Mouse (Mus musculus) induced T-regulatory cell, adult 2 months (primary cell): ENCODE measurements around the gene Pdgfb.

ENCODE experiments used
- DNase-seq: peaks from one replicate; pipeline ENCODE4 v3.0.0-alpha.2; 2012; ENCODE audit warnings: low read depth

Gene Pdgfb

DNA sequence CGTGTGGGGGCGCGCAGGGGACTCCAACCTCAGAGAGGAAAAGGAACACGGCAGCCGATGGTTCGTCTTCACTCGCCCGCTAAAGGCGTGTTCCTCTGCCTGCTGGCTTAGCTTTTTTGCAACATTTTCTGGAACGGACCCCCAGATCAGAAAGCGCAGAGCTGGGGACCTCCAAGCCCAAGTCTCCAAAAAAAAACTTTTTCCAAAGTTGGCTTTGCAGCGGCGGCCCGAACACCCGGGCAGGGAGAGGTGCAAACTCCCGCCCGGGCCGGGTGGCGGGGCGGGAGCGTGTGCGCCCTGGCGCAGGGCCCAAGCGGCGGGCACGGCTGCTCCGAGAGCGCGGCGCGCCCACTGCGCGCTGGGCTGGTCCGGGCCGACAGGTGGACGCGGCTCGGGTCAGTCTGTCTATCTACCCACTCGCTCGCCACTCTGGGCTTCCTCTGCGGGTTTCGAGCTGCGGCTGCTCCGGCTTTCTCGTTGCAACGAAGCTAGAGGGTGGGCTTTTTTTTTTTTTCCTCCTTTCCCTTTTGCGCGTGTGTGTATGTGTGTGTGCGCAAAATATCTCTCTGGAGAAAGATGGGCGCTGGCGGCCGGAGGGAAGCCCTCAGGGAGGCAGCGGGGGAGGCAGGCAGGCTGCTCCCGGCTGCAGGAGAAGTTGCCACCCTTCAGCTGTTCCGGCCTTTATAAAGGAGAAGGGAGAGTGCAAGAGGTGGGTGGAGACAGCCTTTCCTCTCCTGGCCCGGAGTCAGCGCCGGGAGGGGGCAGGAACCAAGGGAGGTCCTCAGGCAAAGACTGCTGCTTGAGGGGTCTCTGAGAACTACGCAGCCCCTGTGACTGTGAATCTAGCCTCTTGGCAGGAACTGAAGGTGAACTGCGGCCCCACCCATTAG is at the start of gene Pdgfb:
Pdgfb (minus strand) TSS at position 657 of the 890 bp plus-strand sequence.
- peak; percentile 50 for DNase-seq

DNA sequence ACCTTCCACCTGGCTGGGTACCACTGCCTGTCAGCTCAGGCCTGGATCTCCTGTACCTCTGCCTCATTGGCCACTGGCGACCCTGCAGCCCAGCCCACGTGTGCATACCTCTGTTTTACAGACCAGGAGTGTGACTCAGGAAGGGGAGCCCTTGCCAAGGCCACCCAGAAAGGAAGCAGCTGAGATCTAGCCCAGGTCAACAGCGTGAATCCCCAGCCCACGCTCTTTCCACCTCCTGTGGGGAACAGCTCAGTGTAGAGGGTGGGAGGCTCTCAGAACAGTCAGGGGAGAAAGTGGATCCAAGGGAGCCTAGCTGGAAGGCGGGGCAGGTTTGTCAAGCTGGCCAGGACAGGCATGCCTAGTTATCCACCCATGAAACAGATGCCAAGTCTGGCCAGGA is 48.0 kb upstream of the Pdgfb start:
- DNase-seq = no peak

DNA sequence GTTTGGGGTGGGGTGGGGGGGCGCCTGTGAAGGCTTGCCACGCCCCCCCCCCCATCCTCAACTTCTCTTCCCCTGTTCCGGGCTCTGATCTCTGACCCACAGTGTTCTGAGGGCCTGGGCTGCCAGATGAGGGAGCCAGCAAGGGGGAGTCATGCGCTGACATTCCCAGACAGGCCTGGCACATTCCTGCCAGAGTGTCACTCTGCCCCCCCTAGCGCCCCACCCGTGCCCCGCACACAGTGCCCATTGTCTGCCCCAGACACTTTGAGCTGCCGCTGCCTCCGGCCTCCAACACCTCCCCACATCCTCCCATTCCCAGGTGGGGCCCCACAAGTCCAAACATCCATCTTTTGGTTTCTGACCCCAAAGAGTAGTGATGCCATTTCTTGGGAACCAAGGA is 47.6 kb upstream of the Pdgfb start:
- no peak for DNase-seq

DNA sequence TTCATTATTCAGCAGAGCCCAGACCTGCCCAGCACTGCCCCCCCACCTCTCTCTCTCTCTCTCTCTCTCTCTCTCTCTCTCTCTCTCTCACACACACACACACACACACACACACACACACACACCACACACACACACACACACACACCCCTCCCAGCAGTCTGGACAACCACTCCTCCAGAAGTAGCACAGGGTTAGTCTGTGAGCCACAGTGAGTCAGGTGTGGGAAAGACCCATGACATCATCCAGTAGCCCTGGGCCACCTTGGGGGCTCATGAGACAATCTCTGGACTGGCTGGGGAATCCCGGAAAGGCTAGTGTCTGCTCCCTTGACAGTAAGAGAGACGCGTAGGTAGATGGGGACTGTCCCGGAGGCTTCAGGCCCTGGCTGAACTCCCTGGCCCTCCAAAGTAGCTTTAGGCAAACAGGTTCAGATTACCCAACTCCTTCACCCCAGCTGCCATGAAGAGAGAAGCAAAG is 46.3 kb upstream of the Pdgfb start:
- DNase-seq = peak; percentile 72

DNA sequence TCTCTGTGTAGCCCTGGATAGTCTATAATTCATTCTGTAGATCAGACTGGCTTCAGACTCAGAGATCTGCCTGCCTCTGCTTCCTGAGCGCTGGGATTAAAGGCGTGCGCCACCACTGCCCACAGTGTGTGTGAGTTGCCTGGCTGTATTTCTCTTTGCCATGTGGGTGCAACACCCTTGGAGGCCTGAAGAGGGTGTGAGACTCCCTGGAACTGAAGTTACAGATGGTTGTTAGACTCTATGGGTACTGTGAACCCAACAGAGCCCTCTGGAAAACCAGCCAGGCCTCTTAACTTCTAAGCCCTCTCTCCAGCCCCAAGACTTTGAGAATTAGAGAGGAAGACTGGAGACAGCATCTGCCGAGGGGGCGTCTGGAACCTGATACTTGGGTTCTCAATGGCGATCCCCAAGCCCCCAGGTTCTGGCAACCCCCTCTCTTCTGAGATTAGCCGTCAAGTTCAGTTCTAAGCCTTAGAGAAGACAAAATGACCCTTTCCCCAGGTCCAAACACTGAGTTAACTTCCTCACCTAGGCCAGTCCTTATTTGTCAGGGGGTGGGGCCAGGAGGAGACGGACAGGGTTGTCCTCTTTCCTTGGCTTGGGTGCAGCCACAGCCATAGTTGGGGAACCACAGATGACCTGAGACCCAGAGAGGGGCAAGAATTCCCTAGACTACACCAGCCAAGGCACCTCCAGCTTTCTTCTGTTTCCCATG is 45.7 kb upstream of the Pdgfb start:
- DNase-seq = no peak

DNA sequence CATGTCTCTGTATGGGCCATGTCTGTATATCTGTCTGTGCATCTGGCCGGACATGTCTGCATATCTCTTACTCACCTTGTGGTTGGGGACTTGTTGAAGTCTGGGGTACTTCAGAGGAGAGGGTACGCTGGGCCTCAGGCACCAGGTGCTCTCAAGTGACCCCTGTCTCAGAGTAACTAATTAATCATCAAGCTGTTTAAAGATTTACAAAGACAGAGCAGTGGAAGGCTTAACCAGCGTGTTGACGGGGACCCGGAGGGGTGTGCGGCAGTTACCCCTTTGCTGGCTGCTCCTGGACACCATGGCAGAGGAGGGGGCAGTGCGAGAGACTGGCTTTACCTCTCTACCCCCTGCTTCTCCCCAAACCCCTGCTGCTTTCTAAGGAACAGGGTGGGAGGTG is 44.8 kb upstream of the Pdgfb start:
- no peak for DNase-seq

DNA sequence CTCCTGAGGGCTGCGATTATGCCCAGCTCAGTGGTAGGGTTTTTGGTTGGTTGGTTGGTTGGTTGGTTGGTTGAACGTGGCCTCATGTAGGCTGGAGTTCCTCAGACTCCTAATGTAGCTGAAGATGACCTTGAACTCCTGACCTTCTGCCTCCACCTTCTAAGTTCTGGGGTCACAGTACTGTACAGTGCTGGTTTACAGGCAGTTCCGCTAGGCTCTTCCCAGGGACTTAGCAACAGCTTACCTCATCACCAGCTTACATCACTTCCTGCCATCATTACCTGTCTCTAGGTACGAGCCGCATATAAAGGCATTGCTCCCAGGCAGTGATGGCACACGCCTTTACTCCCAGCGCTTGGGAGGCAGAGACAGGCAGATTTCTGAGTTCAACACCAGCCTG is 43.4 kb upstream of the Pdgfb start:
- no peak for DNase-seq

DNA sequence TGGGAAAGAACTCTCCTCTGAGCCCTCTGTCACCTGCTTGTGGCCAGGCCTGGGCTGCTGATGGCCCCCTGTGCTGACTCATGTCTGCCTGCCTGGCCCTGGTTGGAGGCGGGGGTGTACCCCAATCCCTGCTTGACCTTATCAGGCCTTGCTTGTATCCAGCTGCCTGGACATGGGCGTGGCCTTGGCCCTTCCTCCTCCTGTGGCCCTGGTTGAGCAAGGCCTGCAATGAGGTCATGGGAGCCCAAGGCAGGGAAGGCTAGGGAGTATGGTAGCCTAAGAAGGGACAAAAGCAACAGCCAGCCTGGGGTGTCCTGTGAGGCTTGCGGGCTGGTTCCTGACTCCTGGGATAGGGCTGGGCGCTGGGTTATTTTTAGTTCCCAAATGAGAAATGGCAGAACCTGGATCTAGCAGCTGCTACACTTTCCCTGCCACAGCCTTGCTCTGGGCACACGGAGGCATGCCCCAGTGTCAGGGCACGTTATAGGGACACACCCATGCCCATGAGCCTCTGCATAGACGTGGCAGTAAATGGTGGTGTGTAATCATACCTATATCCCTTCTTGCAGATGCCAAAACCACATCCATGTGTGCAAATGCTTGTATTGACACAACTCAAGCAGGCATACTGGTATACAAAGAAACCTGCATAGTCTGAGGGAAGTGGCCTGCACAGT is 39.4 kb upstream of the Pdgfb start:
- DNase-seq = no peak

DNA sequence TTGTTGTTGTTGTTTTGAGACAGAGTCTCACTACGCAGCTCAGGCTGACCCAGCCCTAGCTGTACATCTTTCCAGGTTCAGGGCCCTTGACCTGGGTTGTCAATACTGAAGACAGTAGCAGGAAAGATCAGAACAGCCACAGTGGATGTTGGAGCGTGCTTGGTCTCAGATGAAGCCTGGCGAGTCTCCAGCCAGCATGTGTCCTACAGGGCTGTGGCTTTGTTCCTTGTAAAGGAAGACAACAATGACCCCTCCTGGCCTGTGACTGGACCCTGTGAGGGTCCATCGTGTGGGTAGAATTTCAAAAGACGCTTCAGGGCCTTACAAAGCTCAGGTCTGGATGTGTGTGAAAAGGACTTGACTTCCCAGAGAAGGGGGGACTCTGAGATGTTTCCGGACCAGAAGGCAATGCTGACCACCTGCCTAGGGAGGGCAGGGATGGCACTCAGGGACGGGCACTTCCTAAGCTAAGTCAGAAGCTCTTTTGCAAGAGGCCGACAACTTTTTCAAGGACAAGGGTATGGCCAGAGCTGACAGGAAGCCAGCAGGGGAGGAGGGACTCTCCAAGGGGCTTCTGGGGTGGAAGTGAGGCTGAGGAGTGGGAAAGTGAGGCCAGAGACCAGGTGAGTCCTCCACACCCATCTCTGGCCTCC is 38.7 kb upstream of the Pdgfb start:
- DNase-seq = no peak

DNA sequence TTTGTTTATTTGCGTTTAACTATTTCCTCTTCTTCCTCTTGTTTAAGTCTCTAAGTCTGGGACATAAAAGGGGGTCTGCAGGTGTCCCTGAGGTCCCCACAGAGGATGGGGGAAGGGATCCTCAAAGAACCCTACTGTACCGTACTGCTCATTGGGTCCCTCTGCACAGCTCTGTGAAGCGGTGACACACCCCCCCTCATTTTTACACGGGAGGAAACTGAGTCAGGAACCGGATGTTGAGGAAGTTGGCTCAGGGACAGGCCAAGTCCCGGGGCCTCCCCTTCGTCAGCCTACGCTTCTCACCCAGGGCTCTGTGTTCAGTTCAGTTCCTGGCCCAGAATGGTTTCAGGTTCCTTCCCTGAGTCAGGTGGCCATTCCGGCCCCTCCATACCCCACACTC is 37.0 kb upstream of the Pdgfb start:
- peak; percentile 47 for DNase-seq

DNA sequence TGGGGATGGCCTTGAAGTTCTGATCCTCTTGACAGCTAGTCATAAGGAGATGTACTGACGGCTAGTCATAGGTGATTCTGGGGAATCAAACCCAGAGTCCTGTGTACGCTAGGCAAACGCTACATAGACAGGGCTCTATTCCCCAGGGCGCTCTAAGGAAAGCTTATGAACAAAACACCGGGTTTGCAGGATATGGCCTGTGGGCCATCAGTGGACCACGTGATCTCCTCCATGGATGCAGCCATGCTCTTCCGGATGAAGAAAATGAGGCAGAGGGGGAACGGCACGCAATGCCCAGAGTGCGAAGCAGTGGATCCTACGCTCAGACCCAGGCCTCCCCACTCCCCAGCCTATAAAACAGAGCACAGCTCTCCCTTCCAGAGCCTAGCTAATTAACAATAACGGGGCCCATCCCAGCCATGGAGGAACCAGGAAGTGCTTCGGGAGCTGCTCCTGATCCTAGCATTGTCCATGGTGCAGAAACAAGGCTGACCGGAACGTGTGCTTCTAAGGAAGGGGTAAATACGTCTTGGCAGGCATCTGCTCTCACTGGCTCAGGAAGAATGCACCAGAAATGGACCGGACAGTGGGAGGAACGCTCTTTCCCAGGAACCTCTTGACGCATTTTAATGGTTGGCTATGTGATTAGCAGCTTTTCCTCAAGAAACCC is 36.5 kb upstream of the Pdgfb start:
- DNase-seq = no peak

DNA sequence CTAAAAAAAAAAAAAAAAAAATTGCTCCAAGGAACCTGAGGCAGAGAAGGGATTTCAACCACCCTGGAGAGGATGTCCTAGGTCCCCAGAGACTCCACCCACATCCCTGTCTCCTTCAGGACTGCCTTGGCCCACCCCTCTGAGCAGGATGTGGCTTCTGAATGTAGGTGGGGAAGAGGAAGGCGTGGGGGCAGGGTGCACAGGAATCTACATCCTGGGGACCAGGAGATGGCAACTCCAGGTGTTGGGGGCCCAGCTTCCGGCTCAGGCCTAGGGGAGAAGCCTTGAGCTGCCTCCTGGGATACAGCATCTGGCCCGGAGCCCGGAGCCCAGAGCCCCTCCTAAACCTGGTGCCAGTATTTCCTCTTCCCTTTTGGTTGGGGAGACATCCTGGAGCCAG is 35.3 kb upstream of the Pdgfb start:
- peak; percentile 39 for DNase-seq

DNA sequence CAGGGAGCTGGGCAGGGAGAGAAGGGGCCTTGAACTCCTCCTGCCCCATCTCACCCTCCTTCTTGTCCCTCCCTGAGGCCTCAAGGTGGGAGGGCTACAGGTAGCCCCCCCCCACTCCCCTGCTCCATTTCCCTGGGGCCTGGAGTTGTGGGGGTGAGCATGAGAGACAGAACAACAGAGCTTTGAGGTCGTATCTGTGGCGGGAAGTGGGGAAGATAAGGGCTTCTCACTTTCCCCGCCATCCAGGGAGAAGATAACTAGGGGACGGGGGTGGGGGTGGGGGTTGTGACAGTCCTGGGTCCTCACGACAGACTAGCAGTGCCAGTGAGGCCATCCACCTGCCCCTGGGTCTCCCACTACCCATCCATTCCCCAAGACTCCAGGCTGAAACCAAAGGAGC is 33.2 kb upstream of the Pdgfb start:
- no peak for DNase-seq

DNA sequence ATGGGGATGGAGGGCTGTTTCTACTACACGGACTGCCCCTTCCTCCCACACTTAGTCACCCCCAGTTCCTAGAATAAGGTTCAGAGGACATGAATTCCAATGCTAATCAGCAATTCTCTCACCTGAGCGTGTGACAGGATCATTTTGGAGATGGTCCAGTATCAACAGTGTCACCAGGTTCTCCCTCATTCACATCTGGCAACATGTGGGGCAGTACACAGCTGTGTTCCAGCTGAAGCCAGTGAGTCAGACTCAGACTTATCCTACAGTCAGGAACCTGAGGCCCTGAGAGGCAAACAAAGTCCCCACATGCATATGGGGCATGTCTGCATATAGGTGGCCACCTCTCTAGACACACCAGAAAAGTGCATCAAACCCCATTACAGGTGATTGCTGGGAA is 32.5 kb upstream of the Pdgfb start:
- DNase-seq = no peak

DNA sequence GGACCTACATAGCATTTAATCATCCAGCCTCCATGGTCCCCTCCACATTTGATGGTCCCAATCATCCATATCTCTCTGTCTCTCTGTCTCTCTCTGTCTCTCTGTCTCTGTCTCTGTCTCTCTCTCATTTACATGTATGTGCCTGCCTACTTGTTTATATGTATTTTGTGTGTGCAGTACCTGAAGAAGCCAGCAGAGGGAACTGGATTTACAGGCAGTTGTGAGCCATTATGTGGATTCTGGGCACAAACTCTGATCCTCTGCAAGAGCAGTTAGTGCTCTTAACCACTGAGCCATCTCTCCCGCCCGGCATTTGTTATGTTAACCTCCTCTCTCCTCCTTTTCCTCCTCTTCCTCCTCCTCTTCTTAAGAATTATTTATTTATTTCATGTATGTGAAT is 31.0 kb upstream of the Pdgfb start:
- DNase-seq = peak; percentile 56

DNA sequence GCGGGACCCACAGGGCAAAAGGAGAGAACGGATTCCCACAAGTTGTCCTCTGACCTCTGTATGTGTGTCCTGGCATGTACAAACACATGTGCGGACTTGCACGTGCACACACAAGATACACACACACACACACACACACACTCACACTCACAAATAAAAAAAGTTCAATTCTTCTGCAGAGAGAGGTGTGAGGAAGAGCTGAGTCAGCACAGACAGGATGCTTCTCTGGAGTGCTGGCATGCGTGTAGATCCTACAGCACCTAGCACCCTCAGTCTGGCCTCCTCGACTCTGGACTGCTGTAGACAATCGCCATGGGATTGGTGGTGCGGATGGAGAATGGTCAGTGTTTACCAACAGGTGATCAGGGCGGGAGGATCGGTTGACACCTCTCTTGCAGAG is 29.5 kb upstream of the Pdgfb start:
- no peak for DNase-seq

DNA sequence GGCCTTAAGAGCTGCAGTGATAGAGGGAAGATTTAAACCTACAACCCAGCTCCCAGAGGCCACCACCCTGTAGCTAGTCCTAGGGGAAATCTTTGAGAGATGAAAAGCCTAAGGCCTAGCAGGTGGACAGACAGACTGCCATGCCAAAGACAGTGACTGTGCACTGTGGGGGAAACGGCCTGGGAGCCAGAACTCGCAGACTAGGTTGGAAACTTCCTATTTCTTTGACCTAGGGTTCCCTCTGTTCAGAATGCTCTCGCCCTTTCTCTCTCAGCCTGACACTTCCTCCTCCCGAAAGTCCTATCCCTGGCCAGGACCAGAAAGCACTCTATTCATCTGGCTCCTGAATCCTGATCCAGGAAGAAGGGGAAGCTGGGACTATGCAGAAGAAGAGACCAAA is 27.4 kb upstream of the Pdgfb start:
- DNase-seq = no peak

DNA sequence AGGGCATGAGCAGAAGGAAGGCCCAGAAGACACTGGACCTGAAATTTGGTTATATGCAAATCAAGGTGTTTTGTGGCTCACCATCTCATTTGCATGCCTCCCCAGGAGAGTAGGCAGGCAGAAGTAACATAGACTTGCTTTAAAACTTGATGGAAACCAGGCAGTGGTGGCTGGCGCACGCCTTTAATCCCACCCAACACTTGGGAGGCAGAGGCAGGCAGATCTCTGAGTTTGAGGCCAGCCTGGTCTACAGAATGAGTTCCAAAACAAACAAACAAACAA is 23.3 kb upstream of the Pdgfb start:
- DNase-seq = no peak

DNA sequence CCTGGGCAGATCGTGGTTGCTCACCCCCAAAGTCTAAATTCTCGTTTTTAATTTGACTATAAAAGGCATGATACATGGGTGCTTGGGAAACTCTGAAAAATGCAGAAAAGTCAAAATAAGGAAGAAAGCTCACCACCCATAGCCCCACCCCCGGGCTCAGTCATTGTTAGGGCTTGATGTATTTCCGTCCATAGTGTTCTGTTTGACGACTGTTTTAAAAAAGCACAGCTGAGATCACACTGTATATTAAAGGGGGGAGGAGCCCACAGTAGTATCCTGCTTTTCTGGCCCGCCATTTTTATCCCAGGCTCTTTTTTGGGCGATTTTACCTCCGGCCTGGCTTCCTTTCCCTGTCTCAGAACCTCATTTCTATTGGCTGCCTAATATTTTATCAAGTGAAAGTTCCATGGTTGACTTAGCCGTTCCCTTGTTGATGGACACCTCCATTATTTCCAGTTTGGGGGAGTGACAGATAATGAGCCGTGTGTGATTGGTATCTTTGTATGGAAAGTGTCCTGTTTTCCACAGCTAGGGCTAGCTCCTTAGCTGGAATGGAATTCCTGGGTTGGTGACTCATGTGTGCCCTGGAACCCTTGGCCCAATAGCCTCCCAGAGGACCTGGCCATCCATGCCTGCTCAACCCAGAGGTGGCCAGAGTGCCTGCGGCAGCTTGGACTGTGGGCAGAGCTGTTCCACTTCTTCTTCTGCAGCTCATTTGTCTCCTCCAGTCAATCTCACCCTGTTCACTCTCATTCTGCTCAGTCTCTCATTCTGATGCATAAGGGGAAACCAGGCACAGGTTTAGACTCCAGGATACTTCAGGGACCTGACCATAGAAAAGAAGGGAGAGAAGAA is 22.7 kb upstream of the Pdgfb start:
- DNase-seq = no peak

DNA sequence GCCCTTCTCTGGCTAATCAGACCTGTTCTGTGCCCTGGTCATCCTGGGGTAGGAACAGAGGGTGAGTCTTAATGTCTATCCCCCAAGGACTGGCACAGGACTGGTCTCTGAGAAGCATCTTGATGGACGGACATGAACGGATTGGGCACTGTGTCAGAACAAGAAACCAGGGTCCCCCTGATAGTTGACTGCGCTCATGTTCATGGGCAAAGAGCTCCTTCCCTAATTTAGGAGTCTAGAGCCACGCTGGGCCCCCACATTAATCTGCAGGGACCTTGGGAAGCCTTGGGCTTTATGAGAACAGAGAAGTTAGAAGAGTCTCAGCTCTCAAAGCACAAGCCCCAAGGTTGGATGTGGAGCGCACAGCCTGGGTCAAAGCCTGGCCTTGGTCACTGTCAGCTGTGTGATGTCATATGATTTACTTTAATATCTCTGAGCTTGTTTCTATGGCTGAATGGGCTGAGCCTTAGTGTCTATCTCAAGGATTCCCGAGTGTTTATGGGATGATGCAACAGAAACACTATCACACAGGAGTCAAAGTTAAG is 20.6 kb upstream of the Pdgfb start:
- no peak for DNase-seq

DNA sequence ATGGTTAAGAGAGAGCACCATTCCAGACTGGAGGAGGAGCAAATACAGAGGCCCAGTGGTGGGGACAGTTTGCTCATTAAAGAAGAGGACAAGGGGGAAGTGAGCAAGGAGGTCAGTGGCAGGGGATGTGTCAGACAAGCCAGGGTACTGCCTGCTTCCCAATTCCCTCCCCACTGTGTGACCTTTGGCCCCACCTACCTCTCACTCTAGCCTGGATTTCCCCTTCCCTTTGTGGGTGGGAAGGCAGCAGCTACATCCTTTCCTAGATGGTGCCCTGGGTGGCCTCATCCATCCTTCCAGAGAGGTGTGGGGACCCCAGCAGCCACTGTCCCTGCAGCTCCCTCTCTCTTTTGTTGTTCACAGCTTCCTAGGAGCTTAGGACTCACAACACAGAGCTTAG is 20.1 kb upstream of the Pdgfb start:
- no peak for DNase-seq
